Mouse (Mus musculus) thymus, adult 2 months (tissue): ENCODE measurements around the gene Pde4a.

Source experiments
- CTCF ChIP-seq: fragments of 200-500 bp; IDR thresholded peaks from 2 replicates; pipeline ENCODE4 v1.5.1; 2012; ENCODE audit warnings: mild to moderate bottlenecking, control low read depth, low read length, moderate library complexity, borderline replicate concordance; ENCODE audit not compliant: control insufficient read depth, poor library complexity, insufficient read depth; ENCODE audit errors: extremely low read depth
- POLR2A ChIP-seq: fragments of 200-500 bp; IDR thresholded peaks from 2 replicates; pipeline ENCODE4 v1.6.1; 2012; ENCODE audit warnings: mild to moderate bottlenecking, low read length, control low read depth, moderate library complexity; ENCODE audit not compliant: control insufficient read depth, poor library complexity, insufficient read depth; ENCODE audit errors: extremely low read depth

DNA sequence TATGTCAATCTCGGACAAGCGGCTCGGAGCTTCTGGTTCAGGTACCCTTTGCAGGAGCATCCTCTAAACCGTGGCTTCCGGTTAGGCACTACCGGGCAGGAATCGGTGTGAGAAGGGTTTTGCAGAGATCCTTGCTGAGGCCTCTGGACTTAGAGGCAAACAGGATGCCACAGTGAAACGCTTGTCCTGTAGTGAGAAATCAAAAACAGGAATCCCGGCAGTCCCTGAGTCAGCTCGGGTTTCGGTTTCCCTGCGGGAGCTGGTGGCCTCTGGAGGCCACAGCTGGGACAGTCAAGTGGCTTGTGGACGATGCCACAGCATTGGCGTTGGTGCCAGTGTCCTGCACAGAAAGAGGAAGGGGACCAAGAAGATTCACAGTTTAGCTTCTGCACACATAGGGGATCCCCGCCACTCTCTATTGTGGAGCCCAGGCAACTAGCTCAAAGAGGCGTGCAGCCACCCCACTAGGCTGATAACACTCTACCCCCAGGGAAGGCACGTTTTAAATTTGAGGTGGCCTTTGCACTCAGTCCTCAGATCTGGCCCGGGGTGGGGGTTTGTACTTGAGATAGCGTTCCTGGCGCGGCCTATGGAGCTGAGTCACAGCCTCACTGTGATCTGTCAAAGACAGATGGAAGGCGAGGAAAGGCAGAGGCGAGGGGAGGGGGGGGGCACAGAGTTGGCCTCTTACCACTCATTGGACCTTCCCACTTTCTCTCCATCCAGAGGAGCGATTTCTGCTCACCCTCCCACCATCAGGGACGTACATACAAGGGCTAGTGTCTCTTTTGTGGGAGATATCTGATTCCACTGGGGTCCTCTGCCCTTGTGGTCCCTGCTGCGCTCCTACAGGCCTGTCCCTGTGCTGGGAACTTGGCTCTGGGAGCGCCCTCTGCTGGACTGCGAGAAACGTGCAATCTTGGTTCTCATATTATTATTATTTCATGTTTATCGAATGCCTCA is 2.9 kb downstream of the Pde4a start:
- peak; percentile 91 for TF ChIP-seq CTCF
- TF ChIP-seq POLR2A = no peak
